Mouse (Mus musculus): ENCODE results near the gene Ctf1. TPM values are rescaled to one million over a fixed set of nuclear protein-coding genes. Genes with fewer than 3 reads are reported as not detected.

Ctf1 gene
- total RNA-seq, 2 experiments from 2014 or later = 1.9 to 4.2 TPM

DNA sequence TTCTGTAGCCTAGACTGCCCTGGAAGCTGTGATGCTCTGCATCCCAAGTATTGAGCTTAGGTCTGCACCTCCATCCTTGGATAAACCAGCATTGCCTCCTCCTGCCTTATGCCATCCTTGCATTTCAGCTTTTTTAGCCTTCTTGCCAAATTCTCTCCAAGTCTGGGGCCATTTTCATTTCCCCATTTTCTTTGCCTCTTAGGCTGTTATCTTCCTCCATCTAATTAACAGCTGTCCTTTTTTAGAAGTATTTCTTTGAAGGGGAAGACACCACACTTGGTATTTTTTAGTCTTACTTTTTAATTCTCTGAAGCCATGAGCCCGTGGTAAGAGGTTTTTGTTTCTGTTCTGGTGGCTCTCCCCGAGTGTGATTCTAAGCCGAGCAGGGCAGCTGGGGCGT, 51.1 kb downstream of the Ctf1 start:
- ATAC-seq (replicated peaks; ENCODE audit: low FRiP score, low TSS enrichment, poor library complexity, severe bottlenecking) = no peak

DNA sequence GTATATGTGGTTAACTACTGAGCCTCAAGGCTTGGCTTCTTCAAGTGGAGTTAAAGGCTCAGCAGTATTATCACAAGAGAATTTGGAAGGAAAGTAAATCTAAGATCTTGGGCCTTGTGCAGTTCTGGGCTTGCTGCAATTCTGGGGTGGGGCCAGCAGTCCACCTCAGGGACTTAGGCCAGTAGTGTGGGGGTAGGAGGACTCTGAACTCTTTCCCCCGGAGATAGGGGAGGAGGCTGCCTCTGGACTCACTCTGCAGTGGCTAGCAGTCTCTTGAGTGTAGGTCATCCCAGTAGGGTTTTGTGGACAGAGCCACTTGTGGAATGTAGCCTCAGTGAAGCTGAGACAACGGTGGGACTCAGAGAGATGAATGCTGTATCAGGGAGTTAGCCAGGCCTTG, 53.2 kb downstream of the Ctf1 start:
- ATAC-seq (replicated peaks; ENCODE audit: low FRiP score, low TSS enrichment, poor library complexity, severe bottlenecking) = no peak

DNA sequence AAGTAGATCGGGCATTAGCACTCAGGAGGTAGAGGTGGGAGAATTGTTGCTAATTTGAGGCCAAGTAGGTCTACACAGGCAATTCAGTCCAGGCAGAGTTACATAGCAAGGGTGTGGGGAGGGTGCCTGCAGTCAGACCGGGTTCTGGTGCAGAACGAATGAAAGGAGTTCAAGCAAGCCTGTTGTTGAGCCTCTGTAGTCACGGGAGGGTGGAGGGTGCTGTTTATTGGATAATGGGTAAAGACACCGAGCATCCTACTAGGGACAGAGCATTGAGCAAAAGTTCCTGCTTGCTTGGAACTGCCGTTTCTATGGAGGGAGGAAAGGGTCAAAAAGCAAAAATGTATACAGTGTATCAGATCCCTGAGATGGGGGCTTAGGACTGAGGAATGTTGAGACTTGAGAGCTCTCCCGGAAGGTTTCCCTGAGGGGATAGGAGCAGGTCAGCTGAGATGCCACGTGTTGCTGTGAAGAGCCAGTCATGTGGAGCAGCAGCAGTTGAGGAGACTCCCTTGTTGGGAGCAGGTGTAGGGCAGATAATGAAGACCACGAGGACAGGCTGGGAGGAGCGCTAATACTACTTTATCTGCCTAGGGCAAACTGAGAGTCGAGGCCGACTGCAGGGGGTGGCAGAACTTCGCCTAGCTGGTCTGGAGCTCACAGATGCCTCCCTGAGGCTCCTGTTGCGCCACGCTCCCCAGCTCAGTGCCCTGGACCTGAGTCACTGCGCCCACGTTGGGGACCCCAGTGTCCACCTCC, 54.5 kb downstream of the Ctf1 start:
- ATAC-seq (replicated peaks; ENCODE audit: low FRiP score, low TSS enrichment, poor library complexity, severe bottlenecking) = peak; percentile 83

Other genes with a start within 250 kb of the Ctf1 start
- gene Fbrs, start 233.5 kb upstream of the Ctf1 start, total RNA-seq (2014; fragmentation: Nextera tagmentation) = 86.2 and 111 TPM in 2 replicates
- 11.8 and 17.7 TPM in 2 replicates for gene Fbrs, start 233.5 kb upstream of the Ctf1 start, total RNA-seq (2017)
- 126 and 170 TPM in 2 replicates for gene Srcap, start 200.8 kb upstream of the Ctf1 start, total RNA-seq (2014; fragmentation: Nextera tagmentation)
- gene Srcap, start 200.8 kb upstream of the Ctf1 start, total RNA-seq (2017) = 21.9 and 22.7 TPM in 2 replicates
- 30.3 and 58.3 TPM in 2 replicates for gene Gm42715, start 193.2 kb upstream of the Ctf1 start, total RNA-seq (2014; fragmentation: Nextera tagmentation)
- 7.4 and 8.8 TPM in 2 replicates for gene Gm42715, start 193.2 kb upstream of the Ctf1 start, total RNA-seq (2017)
- not detected in 2 replicates for gene Tmem265, start 151.3 kb upstream of the Ctf1 start, total RNA-seq (2014; fragmentation: Nextera tagmentation)
- gene Tmem265, start 151.3 kb upstream of the Ctf1 start, total RNA-seq (2017) = 3.4 TPM in 1 of 2 replicates, not detected in the other
- gene Phkg2, start 139.4 kb upstream of the Ctf1 start, total RNA-seq (2014; fragmentation: Nextera tagmentation) = 43.0 and 59.6 TPM in 2 replicates
- gene Phkg2, start 139.4 kb upstream of the Ctf1 start, total RNA-seq (2017) = 21.1 and 30.5 TPM in 2 replicates
- gene Ccdc189, start 124.1 kb upstream of the Ctf1 start, total RNA-seq (2014; fragmentation: Nextera tagmentation) = 6.1 TPM in 1 of 2 replicates, not detected in the other
- gene Ccdc189, start 124.1 kb upstream of the Ctf1 start, total RNA-seq (2017) = 0.38 and 6.8 TPM in 2 replicates
- gene Rnf40, start 124.0 kb upstream of the Ctf1 start, total RNA-seq (2014; fragmentation: Nextera tagmentation) = 45.6 and 48.7 TPM in 2 replicates
- gene Rnf40, start 124.0 kb upstream of the Ctf1 start, total RNA-seq (2017) = 35.1 and 37.9 TPM in 2 replicates
- 7.2 and 7.8 TPM in 2 replicates for gene Zfp629, start 96.9 kb upstream of the Ctf1 start, total RNA-seq (2014; fragmentation: Nextera tagmentation)
- gene Zfp629, start 96.9 kb upstream of the Ctf1 start, total RNA-seq (2017) = 3.4 and 9.1 TPM in 2 replicates
- gene Bcl7c, start 3.8 kb upstream of the Ctf1 start, total RNA-seq (2014; fragmentation: Nextera tagmentation) = 84.1 and 94.3 TPM in 2 replicates
- gene Bcl7c, start 3.8 kb upstream of the Ctf1 start, total RNA-seq (2017) = 51.3 and 61.0 TPM in 2 replicates
- not detected in 2 replicates for gene Ctf2, start 19.4 kb downstream of the Ctf1 start, total RNA-seq (2014; fragmentation: Nextera tagmentation)
- not detected in 2 replicates for gene Ctf2, start 19.4 kb downstream of the Ctf1 start, total RNA-seq (2017)
- 11.6 and 14.2 TPM in 2 replicates for gene Fbxl19, start 31.8 kb downstream of the Ctf1 start, total RNA-seq (2014; fragmentation: Nextera tagmentation)
- 12.2 and 12.5 TPM in 2 replicates for gene Fbxl19, start 31.8 kb downstream of the Ctf1 start, total RNA-seq (2017)
- gene Orai3, start 57.1 kb downstream of the Ctf1 start, total RNA-seq (2014; fragmentation: Nextera tagmentation) = 23.4 and 29.5 TPM in 2 replicates
- 21.0 and 22.9 TPM in 2 replicates for gene Orai3, start 57.1 kb downstream of the Ctf1 start, total RNA-seq (2017)
- gene Setd1a, start 63.9 kb downstream of the Ctf1 start, total RNA-seq (2014; fragmentation: Nextera tagmentation) = 83.0 and 94.4 TPM in 2 replicates
- gene Setd1a, start 63.9 kb downstream of the Ctf1 start, total RNA-seq (2017) = 10.6 and 19.5 TPM in 2 replicates
- gene Gm49388, start 72.9 kb downstream of the Ctf1 start, total RNA-seq (2014; fragmentation: Nextera tagmentation) = 1.0 TPM in 1 of 2 replicates, not detected in the other
- gene Gm49388, start 72.9 kb downstream of the Ctf1 start, total RNA-seq (2017) = 0.85 TPM in 1 of 2 replicates, not detected in the other
- 38.9 and 56.1 TPM in 2 replicates for gene Hsd3b7, start 87.9 kb downstream of the Ctf1 start, total RNA-seq (2014; fragmentation: Nextera tagmentation)
- gene Hsd3b7, start 87.9 kb downstream of the Ctf1 start, total RNA-seq (2017) = 16.8 and 60.3 TPM in 2 replicates
- gene Stx4a, start 111.6 kb downstream of the Ctf1 start, total RNA-seq (2014; fragmentation: Nextera tagmentation) = 67.0 and 84.7 TPM in 2 replicates
- 31.5 and 44.7 TPM in 2 replicates for gene Stx4a, start 111.6 kb downstream of the Ctf1 start, total RNA-seq (2017)
- gene Stx1b, start 111.8 kb downstream of the Ctf1 start, total RNA-seq (2014; fragmentation: Nextera tagmentation) = 0.10 and 3.0 TPM in 2 replicates
- gene Stx1b, start 111.8 kb downstream of the Ctf1 start, total RNA-seq (2017) = 0.19 and 4.3 TPM in 2 replicates
- gene Zfp646, start 163.5 kb downstream of the Ctf1 start, total RNA-seq (2014; fragmentation: Nextera tagmentation) = 32.4 and 38.3 TPM in 2 replicates
- gene Zfp646, start 163.5 kb downstream of the Ctf1 start, total RNA-seq (2017) = 36.9 and 43.3 TPM in 2 replicates
- gene Zfp668, start 164.1 kb downstream of the Ctf1 start, total RNA-seq (2014; fragmentation: Nextera tagmentation) = 9.3 and 12.8 TPM in 2 replicates
- gene Zfp668, start 164.1 kb downstream of the Ctf1 start, total RNA-seq (2017) = 2.3 and 2.8 TPM in 2 replicates
- 0.81 TPM in 1 of 2 replicates, not detected in the other for gene Prss53, start 178.2 kb downstream of the Ctf1 start, total RNA-seq (2014; fragmentation: Nextera tagmentation)
- gene Prss53, start 178.2 kb downstream of the Ctf1 start, total RNA-seq (2017) = not detected in 2 replicates
- not detected in 2 replicates for gene Gm21974, start 182.7 kb downstream of the Ctf1 start, total RNA-seq (2014; fragmentation: Nextera tagmentation)
- not detected in 2 replicates for gene Gm21974, start 182.7 kb downstream of the Ctf1 start, total RNA-seq (2017)
- gene Vkorc1, start 182.9 kb downstream of the Ctf1 start, total RNA-seq (2014; fragmentation: Nextera tagmentation) = 54.1 and 72.8 TPM in 2 replicates
- gene Vkorc1, start 182.9 kb downstream of the Ctf1 start, total RNA-seq (2017) = 25.4 and 37.0 TPM in 2 replicates
- 76.8 and 85.0 TPM in 2 replicates for gene Bckdk, start 191.3 kb downstream of the Ctf1 start, total RNA-seq (2014; fragmentation: Nextera tagmentation)
- gene Bckdk, start 191.3 kb downstream of the Ctf1 start, total RNA-seq (2017) = 32.4 and 62.8 TPM in 2 replicates
- 32.7 and 37.9 TPM in 2 replicates for gene Kat8, start 199.8 kb downstream of the Ctf1 start, total RNA-seq (2014; fragmentation: Nextera tagmentation)
- 27.0 and 35.8 TPM in 2 replicates for gene Kat8, start 199.8 kb downstream of the Ctf1 start, total RNA-seq (2017)
- not detected in 2 replicates for gene Prss8, start 217.4 kb downstream of the Ctf1 start, total RNA-seq (2014; fragmentation: Nextera tagmentation)
- gene Prss8, start 217.4 kb downstream of the Ctf1 start, total RNA-seq (2017) = not detected in 2 replicates
- 2.8 and 9.8 TPM in 2 replicates for gene Prss36, start 234.0 kb downstream of the Ctf1 start, total RNA-seq (2014; fragmentation: Nextera tagmentation)
- gene Prss36, start 234.0 kb downstream of the Ctf1 start, total RNA-seq (2017) = 2.5 and 3.4 TPM in 2 replicates